Mouse (Mus musculus) liver, embryonic 14.5 days (tissue): ENCODE measurements around the gene Rnf19b.
A peak's percentile ranks its signal among the peaks of the same experiment; 100 is the strongest.

Source experiments
- CTCF ChIP-seq: IDR thresholded peaks from 2 replicates; pipeline ENCODE4 v1.5.1; 2016; ENCODE audit warnings: antibody characterized with exemption, low read depth, control low read depth
- EP300 ChIP-seq: IDR thresholded peaks from 2 replicates; pipeline ENCODE4 v1.6.1; 2016; ENCODE audit warnings: antibody characterized with exemption, low read depth

DNA sequence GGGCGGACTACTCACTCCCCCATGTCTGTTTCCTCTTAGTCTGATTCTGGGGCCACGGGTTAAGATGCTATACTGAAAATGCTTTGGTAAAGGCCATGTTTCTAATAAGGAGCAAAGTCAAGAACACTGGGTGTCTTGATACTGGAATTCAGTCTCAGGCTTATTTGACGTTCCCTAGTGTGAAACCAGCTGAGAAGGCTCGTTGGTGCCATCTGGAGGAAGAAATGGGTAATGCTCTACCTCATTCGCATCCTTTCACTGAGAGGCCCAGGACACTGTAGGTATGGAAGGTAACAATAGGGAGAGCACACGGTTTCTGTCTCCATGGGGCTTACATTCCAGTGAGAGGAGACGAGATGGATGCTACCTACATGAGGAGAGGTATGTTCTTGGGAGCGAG lies 28.0 kb downstream of the Rnf19b start:
- TF ChIP-seq CTCF: peak; percentile 94
- no peak for TF ChIP-seq EP300
